ENCODE assay signal across 19 mouse cellular contexts in genomic region chr7:58709306-58709705, GRCm38 (mm10). TPM values are rescaled to one million over a fixed set of nuclear protein-coding genes. Genes with fewer than 3 reads are reported as not detected.
A peak's percentile ranks its signal among the peaks of the same experiment; 100 is the strongest.
DNase-seq lines count a peak whose midpoint lies in the region; ATAC-seq lines count a peak whose summit lies in the region.
"Had no signal": no experiment of that assay in that cellular context is flagged by ENCODE, and none has a peak within 500 bp of the region (broad histone marks: within the 10 kb centered on the region; RNA-seq: fewer than 3 reads in every experiment).

No protein-coding gene starts in this region.

- no peaks in the 10 kb centered on the region for H3K9me3 ChIP-seq in hindbrain, embryonic 12.5 days (replicated peaks)
- H3K9me3 ChIP-seq: embryonic facial prominence, embryonic 13.5 days; hindbrain, embryonic 10.5 days; hindbrain, embryonic 15.5 days had no signal

- H3K9ac ChIP-seq in hindbrain, embryonic 12.5 days, result no peak overlapping the region
- H3K9ac ChIP-seq: embryonic facial prominence, embryonic 13.5 days; hindbrain, embryonic 15.5 days had no signal

- H3K4me3 ChIP-seq in hindbrain, embryonic 12.5 days, result no peak overlapping the region
- H3K4me3 ChIP-seq: embryonic facial prominence, embryonic 13.5 days; heart, adult 2 months; hindbrain, embryonic 10.5 days; hindbrain, embryonic 15.5 days had no signal

- no peak overlapping the region for H3K4me2 ChIP-seq in hindbrain, embryonic 12.5 days (replicated peaks)
- H3K4me2 ChIP-seq: embryonic facial prominence, embryonic 13.5 days; heart, embryonic 11.5 days; hindbrain, embryonic 15.5 days had no signal

- 76% methylated on average over 3 of the region's 3 CpGs for WGBS in hindbrain, embryonic 12.5 days

- DNase-seq in gastrocnemius, adult 18-20 months (ENCODE audit: low spot score), result peak; percentile 51
- no peak for DNase-seq in gastrocnemius, postnatal 4 days (ENCODE audit: low spot score in 2 of 2)
- peak; percentile 51 for DNase-seq in 3T3-L1 (ENCODE audit: low read depth, low spot score)
- DNase-seq in fat pad, adult 2 months (ENCODE audit: extremely low read depth, low read depth, low spot score), result peak; percentile 14
- peak; percentile 53 for DNase-seq in skeletal muscle tissue, adult 2 months (ENCODE audit: low read depth, low spot score)
- no peak for DNase-seq in adrenal gland, postnatal 14 days
- DNase-seq: adrenal gland, adult 8-10 months; cerebellum, adult 11-12 months; cerebellum, adult 9-10 months; cerebellum, postnatal 25 days; heart, adult 2 months; kidney, adult 2 months had no signal

- no peaks in the 10 kb centered on the region for H3K27me3 ChIP-seq in hindbrain, embryonic 12.5 days
- H3K27me3 ChIP-seq: embryonic facial prominence, embryonic 13.5 days; hindbrain, embryonic 15.5 days had no signal

- ATAC-seq in hindbrain, embryonic 12.5 days (ENCODE audit: low FRiP score), result no peak
- ATAC-seq: forebrain, embryonic 16.5 days; intestine, embryonic 16.5 days had no signal

- no peaks in the 10 kb centered on the region for H3K36me3 ChIP-seq in hindbrain, embryonic 12.5 days
- H3K36me3 ChIP-seq: embryonic facial prominence, embryonic 13.5 days; hindbrain, embryonic 10.5 days; hindbrain, embryonic 15.5 days had no signal

- H3K4me1 ChIP-seq in hindbrain, embryonic 12.5 days, result no peaks in the 10 kb centered on the region
- H3K4me1 ChIP-seq: embryonic facial prominence, embryonic 13.5 days; hindbrain, embryonic 10.5 days; hindbrain, embryonic 15.5 days had no signal

- no peak overlapping the region for H3K27ac ChIP-seq in hindbrain, embryonic 12.5 days
- H3K27ac ChIP-seq: embryonic facial prominence, embryonic 13.5 days; heart, adult 2 months; hindbrain, embryonic 10.5 days; hindbrain, embryonic 15.5 days had no signal

RNA-seq across cellular contexts. Expression of gene Atp10a, which starts 53.3 kb away (rescaled TPM):
- 1 to 10 TPM in 1 of 2 experiments, under 1 TPM in 1; 0.94 to 1.5 TPM for total RNA-seq in gastrocnemius, adult 18-20 months (2021)
- 1 to 10 TPM; 7.8 to 7.9 TPM for total RNA-seq in gastrocnemius, postnatal 4 days (2021)
- 43.4 and 46.8 TPM in 2 replicates for total RNA-seq in adrenal gland, postnatal 14 days (2021)
- 2.3 and 3.3 TPM in 2 replicates for polyA plus RNA-seq in hindbrain, embryonic 12.5 days (2016; fragmentation: Nextera tagmentation; extraction: Ambion mirVana)

Comparison
In these comparisons a context has a peak if more than half of its experiments do, and no peak if none do; other contexts are left out.
1. DNase-seq: peak in gastrocnemius, adult 18-20 months (single experiment), 3T3-L1 (single experiment), fat pad, adult 2 months (single experiment) and skeletal muscle tissue, adult 2 months (single experiment); none in gastrocnemius, postnatal 4 days (0 of 2) and adrenal gland, postnatal 14 days (single experiment).